Mouse (Mus musculus): ENCODE measurements around the gene S1pr1. TPM values are rescaled to one million over a fixed set of nuclear protein-coding genes. Genes with fewer than 3 reads are reported as not detected.

S1pr1 gene
- total RNA-seq, 2 experiments from 2014 or later, result 50.5 to 51.0 TPM

GRCm38 (mm10) chr3:115713417-115714048 lies 1.3 kb downstream of the S1pr1 start:
- no peak for DNase-seq (ENCODE audit: low spot score)
- intact Hi-C loops (cut with DNase I), result loop anchor here (1.0 to 5.0 kb wide), 6 partner anchors 51 to 264 kb away; no protein-coding TSS in a partner anchor

DNA sequence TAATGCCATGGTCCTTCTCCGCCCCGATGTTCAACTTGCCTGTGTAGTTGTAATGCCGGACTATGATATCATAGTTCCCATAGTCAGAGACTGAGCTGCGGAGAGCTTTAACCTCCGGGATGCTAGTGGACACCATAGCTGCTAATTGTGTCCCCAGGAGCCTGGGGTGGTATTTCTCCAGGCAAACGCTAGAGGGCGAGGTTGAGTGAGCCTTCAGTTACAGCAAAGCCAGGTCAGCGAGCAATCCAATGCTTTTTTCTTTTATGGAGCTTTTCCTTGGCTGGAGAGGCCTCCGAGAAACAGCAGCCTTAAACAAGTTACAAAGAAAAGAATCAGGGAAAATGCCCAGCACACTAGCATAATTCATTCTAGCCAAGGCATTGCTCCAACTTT lies 2.1 kb downstream of the S1pr1 start:
- intact Hi-C loops (cut with DNase I), result loop anchor here (2.0 to 5.0 kb wide), 5 partner anchors 51 to 264 kb away; no protein-coding TSS in a partner anchor

DNA sequence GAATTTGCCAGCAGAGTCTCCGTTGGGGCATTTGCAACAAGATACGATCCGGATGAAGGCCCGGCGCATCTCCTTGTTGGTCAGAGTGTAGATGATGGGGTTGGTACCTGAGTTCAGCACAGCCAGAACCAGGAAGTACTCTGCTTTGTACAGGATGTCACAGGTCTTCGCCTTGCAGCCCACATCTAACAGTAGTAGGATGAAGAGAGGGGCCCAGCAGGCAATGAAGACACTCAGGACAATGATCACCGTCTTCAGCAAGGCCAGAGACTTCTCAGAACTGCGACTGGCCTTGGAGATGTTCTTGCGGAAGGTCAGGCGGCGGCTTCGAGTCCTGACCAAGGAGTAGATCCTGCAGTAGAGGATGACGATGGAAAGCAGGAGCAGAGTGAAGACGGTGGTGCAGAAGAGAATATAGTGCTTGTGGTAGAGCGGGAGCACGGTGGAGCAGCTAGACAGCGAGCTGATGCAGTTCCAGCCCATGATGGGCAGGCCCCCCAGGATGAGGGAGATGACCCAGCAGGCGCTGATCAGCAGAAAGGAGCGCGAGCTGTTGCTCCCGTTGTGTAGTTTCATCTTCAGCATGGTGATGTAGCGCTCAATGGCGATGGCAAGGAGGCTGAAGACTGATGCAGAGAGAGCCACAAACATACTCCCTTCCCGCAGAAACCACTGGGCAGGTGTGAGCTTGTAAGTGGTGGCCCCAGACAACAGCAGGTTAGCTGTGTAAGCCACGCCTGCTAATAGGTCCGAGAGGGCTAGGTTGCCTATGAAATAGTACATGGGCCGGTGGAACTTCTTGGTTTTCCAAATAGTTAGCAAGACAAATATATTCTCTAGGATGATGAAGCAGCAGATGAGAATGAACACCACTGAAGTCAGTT lies 2.7 kb downstream of the S1pr1 start:
- DNase-seq (ENCODE audit: low spot score), result no peak
- intact Hi-C loops (cut with DNase I), result loop anchor here (2.0 to 5.0 kb wide), 5 partner anchors 50 to 265 kb away; no protein-coding TSS in a partner anchor

More for the DNA sequence above, 2.1 kb downstream of the S1pr1 start:
- peak; percentile 67 for DNase-seq (ENCODE audit: low spot score)

DNA sequence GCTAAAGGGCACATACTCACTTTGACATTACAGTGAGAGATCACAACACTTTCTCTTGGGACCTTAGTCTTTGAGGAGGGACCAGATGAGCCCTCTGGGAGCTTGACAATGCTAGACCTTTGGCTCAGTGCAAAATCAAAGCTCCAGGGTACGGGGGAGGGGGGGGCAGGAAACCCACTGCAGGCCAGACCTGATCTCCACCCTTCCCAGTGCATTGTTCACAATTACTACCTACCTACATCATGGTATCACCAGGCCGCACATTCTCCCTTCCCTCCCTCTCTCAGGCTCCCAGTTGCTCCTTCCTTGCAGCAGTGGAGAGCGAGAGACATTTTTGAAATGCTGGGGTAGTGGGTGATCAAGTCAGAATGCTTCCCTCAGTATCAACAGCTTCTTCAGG lies 3.5 kb downstream of the S1pr1 start:
- intact Hi-C loops (cut with DNase I), result loop anchor here (5.0 kb wide), 3 partner anchors 49 to 266 kb away; no protein-coding TSS in a partner anchor

DNA sequence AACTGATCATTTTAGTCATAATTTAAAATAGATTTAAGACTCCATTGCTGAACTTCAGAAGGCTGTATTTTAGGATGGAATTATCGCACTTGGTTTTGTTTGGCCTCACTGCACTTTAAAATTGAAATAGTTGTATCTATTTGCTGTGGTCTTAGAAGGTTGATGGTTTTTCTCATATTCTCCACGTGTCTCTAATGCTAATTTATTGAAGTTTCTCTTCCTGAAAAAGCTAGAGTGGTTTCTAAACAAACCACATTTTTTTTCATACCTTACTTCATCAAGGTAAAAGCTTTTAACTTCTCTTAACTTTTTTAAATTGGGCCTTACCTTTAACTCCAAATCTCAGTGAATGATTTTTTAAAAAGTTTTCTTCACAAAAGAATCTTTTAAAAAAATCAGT lies 4.8 kb downstream of the S1pr1 start:
- no peak for DNase-seq (ENCODE audit: low spot score)
- intact Hi-C loops (cut with DNase I), result loop anchor here (5.0 kb wide), 3 partner anchors 48 to 267 kb away; no protein-coding TSS in a partner anchor

More for the DNA sequence above, 3.5 kb downstream of the S1pr1 start:
- DNase-seq (ENCODE audit: low spot score), result peak; percentile 23

- peak; percentile 57 for DNase-seq (ENCODE audit: low spot score)
- intact Hi-C loops (cut with DNase I), result no loop called here
These were observed 5.7 kb downstream of the S1pr1 start for GRCm38 (mm10) chr3:115709118-115709574.

GRCm38 (mm10) chr3:115706736-115707135 lies 8.1 kb downstream of the S1pr1 start:
- intact Hi-C loops (cut with DNase I), result no loop called here
- DNase-seq (ENCODE audit: low spot score), result no peak

DNA sequence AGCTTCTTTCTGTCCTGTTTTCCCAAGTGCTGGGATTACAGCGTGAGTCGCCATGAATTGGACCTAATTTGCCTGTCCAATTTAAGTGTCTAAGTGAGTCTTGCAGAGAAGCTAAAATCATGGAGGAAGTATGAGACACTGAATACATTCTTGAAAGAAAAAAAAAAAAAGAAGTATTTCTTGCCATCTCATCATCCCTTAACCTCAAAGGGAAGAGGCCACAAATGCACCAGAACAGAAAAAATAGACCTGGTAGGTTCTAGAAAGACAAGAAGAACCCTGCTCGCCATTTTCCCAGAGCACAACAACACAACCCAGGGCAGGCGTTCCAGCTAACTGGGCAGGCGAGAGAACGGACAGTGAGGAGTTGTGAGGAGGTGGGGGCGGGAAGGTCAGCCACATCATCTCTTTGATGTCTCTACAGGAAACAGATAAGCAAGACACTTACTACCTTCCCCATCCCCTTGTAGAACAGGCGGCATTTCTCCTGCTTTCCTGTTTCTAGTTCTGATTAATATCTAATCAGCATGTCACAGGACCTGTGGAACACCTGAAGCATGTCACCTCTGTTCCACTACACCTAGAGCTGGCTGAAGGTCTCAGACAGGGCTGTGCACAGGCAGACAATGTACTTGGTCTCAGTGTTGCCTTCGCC lies 10.5 kb downstream of the S1pr1 start:
- DNase-seq (ENCODE audit: low spot score), result no peak
- intact Hi-C loops (cut with DNase I), result no loop called here

- intact Hi-C loops (cut with DNase I), result no loop called here
These were observed 11.2 kb downstream of the S1pr1 start for GRCm38 (mm10) chr3:115703720-115704119.

DNA sequence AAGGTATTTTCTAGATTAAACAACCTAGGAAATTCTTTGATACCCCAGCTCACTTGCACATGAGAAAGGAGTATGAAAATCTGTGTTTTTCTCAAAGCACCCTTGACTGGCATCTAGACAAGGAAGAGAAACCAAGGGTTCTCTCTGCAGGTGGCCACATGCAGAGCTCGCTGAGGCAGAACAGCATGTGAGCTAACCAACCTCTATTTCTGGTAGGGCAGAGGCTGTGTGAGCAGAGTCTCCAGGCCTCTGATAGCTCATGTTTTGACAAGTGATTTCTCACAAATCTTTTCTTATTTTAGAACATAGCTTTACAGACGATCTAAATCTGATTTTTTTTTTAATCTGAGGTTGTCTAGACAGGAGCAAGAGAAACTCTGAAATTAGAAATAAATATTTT lies 12.8 kb downstream of the S1pr1 start:
- no peak for DNase-seq (ENCODE audit: low spot score)
- intact Hi-C loops (cut with DNase I), result no loop called here

More at GRCm38 (mm10) chr3:115703720-115704119, 11.2 kb downstream of the S1pr1 start:
- no peak for DNase-seq (ENCODE audit: low spot score)

DNA sequence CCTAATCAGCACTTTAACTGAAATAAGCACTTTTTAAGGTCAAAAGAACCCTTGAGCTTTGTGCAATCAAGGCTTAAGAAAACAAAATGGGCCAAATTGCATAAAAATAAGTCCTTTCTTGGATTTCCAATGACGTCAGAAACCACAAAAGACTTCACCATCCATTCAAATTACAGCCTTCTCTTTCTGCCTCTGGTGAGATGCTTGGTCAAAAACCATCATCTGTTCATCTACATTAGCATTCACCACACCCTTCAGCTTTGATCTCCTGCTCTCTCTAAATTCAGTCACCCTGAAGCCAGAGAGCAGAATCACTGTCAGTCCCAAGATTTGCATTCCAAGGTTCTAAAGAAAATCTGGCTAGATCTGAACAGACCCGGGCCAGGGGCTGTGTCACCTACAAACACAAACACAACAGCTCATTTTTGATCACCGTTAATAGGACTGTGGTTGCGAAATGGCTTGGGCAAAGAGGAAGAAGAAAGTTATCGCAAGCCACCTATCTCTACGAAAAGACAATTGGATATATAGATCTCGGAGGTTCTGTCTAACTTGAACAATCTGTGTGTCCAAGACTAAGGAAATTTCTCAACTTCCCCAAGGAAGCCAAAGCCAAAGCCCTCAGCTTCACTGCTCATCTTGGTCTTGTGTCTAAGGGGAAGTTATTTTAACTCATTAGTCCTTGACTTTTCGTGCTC lies 19.5 kb downstream of the S1pr1 start:
- intact Hi-C loops (cut with DNase I), result no loop called here
- no peak for DNase-seq (ENCODE audit: low spot score)

GRCm38 (mm10) chr3:115694168-115694567 lies 20.7 kb downstream of the S1pr1 start:
- no peak for DNase-seq (ENCODE audit: low spot score)
- intact Hi-C loops (cut with DNase I), result no loop called here

- intact Hi-C loops (cut with DNase I), result no loop called here
- no peak for DNase-seq (ENCODE audit: low spot score)
These were observed 21.5 kb downstream of the S1pr1 start for GRCm38 (mm10) chr3:115693390-115693789.

- no peak for DNase-seq (ENCODE audit: low spot score)
- intact Hi-C loops (cut with DNase I), result no loop called here
These were observed 22.0 kb downstream of the S1pr1 start for GRCm38 (mm10) chr3:115692857-115693256.

GRCm38 (mm10) chr3:115692384-115692783 lies 22.5 kb downstream of the S1pr1 start:
- DNase-seq (ENCODE audit: low spot score), result no peak
- intact Hi-C loops (cut with DNase I), result no loop called here

DNA sequence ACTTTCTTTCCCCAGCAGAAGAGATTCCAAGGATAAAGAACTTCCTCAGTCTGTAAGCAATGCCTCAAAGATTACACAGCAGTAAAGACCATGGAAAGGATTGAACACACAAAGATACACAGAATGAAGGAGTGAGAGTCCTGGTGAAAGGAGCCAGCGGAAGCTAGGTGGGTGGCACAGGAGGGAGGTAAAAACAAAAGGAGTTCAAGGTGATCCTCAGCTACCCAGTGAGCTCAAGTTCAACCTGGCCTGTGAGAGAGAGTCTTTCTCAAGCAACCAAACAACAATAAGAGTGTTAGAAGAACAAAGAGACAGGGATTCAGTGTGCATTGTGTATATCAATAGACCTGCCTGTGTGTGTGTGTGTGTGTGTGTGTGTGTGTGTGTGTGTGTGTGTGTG lies 25.0 kb downstream of the S1pr1 start:
- DNase-seq (ENCODE audit: low spot score), result no peak
- intact Hi-C loops (cut with DNase I), result no loop called here

DNA sequence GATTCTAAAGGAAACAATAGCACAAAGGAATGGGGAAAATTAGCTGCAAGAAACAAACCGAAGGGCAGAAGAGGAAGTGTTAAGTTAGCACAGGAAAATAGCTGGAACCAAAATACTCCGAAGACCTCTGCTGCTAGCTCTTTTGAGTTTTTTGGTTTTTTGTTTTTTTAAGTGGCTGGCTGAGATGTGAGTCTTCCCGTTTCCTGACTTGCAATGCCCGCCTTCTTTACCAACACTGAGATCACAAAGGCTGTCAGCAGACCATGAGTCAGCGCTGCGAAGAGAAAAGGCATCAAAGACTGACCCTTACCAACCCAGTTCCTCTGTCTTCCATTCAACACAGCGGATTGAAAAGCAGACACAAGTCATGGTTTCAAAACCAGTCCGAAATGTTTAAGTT lies 25.5 kb downstream of the S1pr1 start:
- intact Hi-C loops (cut with DNase I), result no loop called here
- no peak for DNase-seq (ENCODE audit: low spot score)

- DNase-seq (ENCODE audit: low spot score), result no peak
These were observed 27.1 kb downstream of the S1pr1 start for GRCm38 (mm10) chr3:115687821-115688220.

DNA sequence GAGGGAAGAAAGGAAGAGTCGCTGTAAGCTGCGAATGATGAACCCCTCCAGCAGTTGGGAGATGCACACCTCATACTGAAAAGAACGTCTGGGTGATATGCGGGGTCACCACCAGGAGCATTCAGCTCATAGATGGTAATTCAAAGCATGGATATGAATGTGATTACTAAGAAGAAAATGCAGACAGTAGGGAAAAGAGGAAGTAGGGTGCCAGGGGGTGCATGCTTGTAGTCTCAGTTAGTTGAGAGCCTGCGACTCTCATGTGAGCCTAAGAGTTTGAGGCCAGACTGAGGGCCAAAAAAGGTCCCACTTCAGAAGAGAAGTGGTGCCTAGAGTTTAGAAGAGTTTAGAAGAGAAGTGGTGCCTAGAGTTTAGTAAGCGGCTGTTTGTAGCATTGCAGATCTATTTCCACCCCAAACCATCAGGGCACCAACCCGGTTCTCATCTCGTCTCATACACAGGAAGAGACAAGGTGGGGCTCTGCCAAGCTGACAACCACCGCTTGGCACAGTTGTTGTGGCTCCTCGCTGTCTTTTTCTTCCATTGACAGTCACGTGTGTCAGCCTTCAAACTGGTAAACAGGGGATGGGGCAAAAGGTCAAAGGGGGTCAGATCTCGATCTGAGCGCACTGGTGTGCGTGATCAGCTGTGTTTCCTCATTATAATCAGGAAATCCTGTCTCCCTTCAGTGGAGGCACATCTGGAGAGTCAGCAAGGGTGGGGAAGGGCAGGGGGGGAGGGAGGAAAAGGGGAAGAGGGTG lies 32.4 kb downstream of the S1pr1 start:
- intact Hi-C loops (cut with DNase I), result no loop called here

More at GRCm38 (mm10) chr3:115687821-115688220, 27.1 kb downstream of the S1pr1 start:
- intact Hi-C loops (cut with DNase I), result no loop called here

More for the DNA sequence above, 32.4 kb downstream of the S1pr1 start:
- DNase-seq (ENCODE audit: low spot score), result peak; percentile 23

All from heart, postnatal 25 days (tissue).